Mouse (Mus musculus) spleen, adult 12 weeks (tissue): ENCODE data around the gene B3gntl1.
A peak's percentile ranks its signal among the peaks of the same experiment; 100 is the strongest.

ENCODE experiments used
- DNase-seq: peaks from one replicate; pipeline ENCODE4 v3.0.0; 2022; ENCODE audit warnings: low spot score

The B3gntl1 gene

DNA sequence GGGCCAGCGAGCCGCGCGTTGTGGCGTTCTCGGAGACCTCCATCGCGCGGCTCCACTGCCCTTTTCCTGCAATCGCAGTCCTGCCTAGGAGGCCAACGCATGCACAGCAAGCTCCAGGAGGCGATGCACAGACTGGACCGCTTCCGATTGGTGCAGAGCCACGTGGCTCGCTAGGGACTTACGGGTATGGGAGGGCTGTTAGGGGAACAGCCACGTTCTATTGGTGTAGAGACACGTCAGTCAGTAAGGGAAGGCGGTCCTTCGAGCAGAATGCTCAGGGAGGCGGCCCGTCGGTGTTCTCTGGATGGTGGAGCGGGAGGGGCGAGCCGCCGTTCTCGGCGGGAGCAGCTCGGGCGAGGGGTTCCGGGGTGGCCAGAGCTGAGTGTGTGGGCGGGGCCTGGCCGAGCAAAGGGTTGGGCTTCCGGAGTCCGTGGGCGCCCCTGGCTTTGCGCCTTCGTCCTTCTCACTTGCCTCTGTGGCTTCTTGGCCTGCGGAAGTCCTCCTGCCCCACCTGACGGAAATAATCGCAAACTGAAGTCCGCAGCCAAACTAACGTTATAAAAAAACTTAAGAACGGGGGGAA lies at the start of gene B3gntl1:
Gene B3gntl1, minus strand, starts transcription at position 164 of the 583 bp plus-strand sequence.
- peak; percentile 95 for DNase-seq

GRCm38 (mm10) chr11:121722434-121722833 lies 49.5 kb upstream of the B3gntl1 start:
- DNase-seq, result no peak

DNA sequence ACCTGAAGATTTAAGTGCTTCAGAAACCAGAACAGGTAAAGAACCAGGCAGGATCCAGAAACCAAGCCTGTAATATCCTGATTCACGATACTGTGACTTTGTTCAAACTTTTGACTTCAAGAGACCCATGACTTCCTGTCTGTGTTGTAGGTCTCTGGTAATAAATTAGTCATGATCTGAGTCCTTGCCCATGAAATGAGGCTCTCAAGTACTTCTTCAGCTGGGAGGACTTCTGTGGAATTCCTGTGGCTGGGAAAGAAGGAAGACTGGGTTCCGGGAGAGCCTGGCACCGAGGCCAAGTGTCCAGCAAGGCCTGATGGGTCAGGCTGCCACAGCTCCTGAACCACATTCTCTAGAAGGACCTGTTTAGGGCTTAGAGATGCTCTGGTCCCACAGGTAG lies 47.8 kb upstream of the B3gntl1 start:
- no peak for DNase-seq

- DNase-seq, result no peak
Observed at GRCm38 (mm10) chr11:121717724-121718123, 44.8 kb upstream of the B3gntl1 start.

GRCm38 (mm10) chr11:121714745-121715485 lies 42.0 kb upstream of the B3gntl1 start:
- DNase-seq, result no peak

- DNase-seq, result no peak
Observed at GRCm38 (mm10) chr11:121713569-121713968, 40.6 kb upstream of the B3gntl1 start.

DNA sequence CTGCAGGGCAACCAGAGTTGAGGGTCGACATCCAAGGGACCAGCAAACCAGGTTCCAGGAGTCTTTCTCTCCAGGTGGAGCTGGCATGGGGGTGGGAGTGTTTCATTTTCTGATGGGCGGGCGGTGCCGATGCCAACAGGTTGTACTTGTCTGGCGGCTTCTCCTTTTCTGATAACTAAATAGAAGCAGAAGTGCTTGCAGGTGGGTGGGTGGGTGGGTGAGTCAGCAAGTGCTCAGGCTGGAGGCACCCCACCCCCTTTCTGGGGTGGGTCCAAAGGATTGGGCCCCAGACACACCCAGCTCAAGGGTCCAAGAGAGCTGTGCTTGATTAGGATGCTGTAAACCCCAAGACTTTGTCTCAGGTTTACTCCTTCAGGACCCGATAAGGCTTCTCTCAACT lies 40.0 kb upstream of the B3gntl1 start:
- no peak for DNase-seq

DNA sequence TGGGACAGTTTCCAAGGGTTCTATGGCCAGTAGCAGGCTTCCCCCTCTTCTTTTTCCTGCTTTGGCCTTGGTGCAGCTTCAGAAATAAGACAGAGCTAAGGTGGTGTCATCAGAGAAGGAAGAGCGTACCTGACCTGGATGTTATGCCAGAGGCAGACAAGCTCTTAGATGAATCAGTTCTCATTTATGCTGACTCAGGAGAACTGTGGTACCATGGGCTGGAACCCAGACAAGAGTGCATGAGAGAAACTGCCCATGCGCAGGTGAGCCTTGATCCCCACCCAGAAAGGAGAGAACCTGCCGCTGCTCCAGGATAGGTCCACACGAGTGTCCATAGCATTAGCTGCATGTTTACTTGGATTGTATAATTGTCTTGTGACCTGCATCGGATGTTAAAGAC lies 37.3 kb upstream of the B3gntl1 start:
- no peak for DNase-seq

- no peak for DNase-seq
Observed at GRCm38 (mm10) chr11:121709278-121709677, 36.3 kb upstream of the B3gntl1 start.

DNA sequence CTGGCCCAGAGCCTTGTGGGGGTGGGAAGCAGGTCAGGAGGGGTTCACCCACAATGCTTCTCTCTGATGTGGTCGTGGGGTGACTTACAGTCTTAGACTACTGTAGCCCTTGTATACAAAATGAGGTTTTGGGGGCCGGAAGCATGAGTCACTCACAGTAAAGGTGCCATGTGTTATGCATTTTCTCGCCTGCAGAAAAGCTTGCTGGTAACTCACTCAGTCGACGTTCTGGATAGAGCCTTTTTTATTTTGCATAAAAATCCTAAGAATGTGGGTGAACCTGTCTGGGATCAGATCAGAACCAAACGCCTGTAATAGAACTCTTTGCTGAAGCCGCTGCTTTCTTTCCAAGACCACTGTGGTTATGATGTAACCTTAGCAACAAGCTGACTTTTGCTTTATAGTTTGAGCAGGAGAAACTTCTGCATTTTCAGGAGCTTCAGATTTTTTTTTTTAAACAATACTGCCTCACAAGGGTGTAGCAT lies 33.6 kb upstream of the B3gntl1 start:
- DNase-seq, result no peak

DNA sequence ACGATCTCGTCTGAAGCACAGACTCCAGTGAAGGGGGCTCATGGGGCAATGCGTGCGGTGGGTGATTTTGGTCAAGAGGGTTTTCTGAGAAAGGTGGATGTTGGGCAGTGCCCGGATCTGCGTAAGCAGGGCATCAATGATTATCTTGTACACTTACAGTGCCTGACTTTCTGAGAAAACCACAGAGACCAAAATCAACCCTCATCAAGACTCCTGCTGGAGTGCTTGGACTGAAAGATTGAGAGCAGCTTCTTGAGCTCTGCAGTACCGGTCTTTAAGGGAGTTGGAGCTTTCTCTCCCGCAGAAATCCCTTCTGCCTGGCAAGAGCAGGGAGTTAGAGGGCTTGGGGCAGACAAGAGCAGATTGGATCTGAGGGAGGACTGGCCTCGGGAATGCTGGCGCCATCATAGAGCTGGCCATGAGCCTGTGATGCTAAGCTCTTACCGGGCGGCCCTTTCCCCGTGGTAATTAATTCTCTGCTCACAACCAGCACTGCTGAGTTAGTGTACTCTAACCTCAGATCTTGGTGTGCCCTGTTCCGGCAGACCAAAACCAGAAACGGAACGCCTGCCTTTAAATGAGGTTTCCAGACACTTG lies 30.8 kb upstream of the B3gntl1 start:
- no peak for DNase-seq

- no peak for DNase-seq
Observed at GRCm38 (mm10) chr11:121702895-121703618, 30.1 kb upstream of the B3gntl1 start.

GRCm38 (mm10) chr11:121702111-121702894 lies 29.4 kb upstream of the B3gntl1 start:
- DNase-seq, result peak; percentile 71

DNA sequence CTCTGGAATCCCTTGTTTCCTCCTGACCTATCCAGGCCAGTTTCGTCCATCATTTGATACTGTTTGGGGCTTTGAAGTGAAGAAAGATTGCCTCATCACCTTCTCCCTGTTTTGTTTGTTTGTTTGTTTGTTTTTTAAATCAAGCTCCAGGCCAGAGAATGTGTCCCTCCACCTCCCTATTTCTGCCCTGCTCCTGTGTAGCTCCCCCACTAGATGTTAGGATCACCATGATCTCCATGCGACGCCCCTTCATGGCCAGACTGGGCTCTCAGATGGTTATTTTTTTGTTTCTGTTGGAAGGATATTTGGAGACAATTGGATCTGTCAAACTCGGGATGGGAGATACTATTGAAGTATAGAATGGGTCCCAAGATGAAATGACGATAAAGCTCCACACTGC lies 28.3 kb upstream of the B3gntl1 start, which contains the start of gene Metrnl:
Gene Metrnl, plus strand, starts transcription at position 301 of the 400 bp plus-strand sequence.
- DNase-seq, result no peak

DNA sequence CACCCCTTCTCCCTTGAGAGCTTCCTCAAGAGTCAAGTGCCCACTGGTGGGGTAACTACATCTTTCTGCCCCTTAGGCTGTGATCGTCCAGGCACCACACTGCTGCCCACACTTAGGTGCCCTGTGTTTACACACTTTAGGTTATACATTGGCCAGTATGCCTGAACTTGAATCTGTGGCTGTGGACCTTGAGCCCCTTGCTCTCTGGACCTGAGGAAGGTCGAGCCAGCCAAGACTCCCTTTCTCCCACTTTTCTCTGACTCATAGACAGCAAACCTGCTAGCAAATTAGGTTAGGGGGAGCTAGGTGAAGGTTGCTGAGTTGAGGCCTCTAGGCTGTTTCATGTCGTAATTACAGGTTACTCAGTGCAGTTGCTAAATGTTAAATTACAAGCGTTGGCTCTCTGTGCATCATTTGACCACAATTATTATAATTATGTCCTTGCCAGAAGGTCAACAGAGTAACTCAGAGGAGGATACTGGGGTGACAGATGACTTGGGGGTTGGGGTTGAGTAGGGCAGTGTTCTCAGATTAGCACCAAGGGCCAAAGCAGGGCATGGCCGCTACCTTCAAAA lies 25.5 kb upstream of the B3gntl1 start:
- no peak for DNase-seq

GRCm38 (mm10) chr11:121697271-121697670 lies 24.3 kb upstream of the B3gntl1 start:
- no peak for DNase-seq

GRCm38 (mm10) chr11:121695304-121696064 lies 22.5 kb upstream of the B3gntl1 start:
- DNase-seq, result no peak

DNA sequence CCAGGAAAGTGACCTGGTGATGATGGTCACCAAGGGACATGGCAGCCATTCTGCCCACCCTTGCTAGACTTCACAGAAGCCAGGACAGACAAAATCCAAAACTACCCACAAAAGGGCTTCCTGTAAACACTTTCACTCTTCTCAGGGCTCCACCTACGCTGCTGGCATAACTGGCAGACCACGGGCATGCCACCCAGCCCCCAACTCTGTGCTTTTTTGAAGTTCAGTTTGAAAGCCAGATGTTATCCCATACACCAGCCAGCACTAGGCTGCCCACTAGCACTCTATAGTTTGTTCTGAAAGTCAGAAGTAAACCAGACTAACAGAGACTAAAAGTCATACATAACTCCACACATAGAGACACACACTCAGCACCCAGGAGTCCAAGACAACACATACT lies 15.1 kb upstream of the B3gntl1 start:
- no peak for DNase-seq

DNA sequence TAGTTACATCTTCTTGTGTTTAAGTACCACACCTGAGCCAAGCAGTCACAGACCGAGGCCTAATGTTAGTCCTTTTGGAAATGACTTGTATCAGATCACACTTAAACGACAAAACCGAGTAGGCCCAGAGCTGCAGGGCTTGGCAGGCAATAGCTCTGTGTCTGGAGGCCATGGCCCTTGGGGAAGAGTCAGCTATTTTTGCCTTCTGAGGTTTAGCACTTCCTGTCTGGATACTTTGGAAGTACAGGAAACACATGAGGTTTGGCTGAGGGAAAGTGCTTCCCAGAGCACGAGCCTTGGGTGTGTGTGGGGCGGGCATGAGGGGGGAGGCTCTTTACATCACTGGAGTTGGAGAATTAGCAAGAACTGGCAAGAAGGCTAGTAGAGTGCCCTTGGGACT lies 13.7 kb upstream of the B3gntl1 start:
- DNase-seq, result no peak

DNA sequence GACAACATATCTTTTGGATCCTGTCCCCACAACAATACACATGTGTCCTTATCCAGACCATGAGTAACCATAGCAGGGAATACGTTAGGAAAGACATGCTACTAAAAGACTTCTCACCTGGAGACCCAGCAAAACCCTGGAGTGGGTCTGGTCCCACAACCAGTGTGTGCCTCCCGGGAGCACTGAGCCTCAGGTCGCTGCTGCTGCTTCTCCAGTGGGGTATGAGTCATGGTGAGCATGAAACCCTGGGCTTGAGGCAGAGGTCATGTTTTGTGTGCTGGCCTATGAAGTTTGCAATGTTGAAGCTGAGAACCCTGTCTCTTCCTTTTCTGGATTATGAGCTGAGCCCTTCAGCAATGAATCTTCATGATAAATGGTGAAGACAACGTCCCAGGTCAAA lies 13.1 kb upstream of the B3gntl1 start:
- DNase-seq, result no peak
